Mouse (Mus musculus): ENCODE measurements at regions not wholly inside any gene's neighbourhood (a gene's known extent, or its start where the extent isn't known, plus 50 kb on each side); places are given as distances from the start of the nearest gene placed in this dataset.

- CTCF ChIA-PET: no interaction called here
These were observed 606.7 kb downstream of the Efnb2 start for GRCm38 (mm10) chr8:8054224-8054916.

GRCm38 (mm10) chr8:8051186-8051585, 609.9 kb downstream of the Efnb2 start:
- CTCF ChIA-PET: no interaction called here

GRCm38 (mm10) chr8:8050778-8051177, 610.3 kb downstream of the Efnb2 start:
- CTCF ChIA-PET: no interaction called here

GRCm38 (mm10) chr8:8044926-8045325, 616.1 kb downstream of the Efnb2 start:
- CTCF ChIA-PET: no interaction called here

GRCm38 (mm10) chr8:8044296-8044695, 616.7 kb downstream of the Efnb2 start:
- CTCF ChIA-PET: no interaction called here

- CTCF ChIA-PET: no interaction called here
These were observed 623.1 kb downstream of the Efnb2 start for GRCm38 (mm10) chr8:8037929-8038328.

- CTCF ChIA-PET: no interaction called here
These were observed 649.9 kb downstream of the Efnb2 start for GRCm38 (mm10) chr8:8011151-8011550.

GRCm38 (mm10) chr8:7994905-7995304, 666.1 kb downstream of the Efnb2 start:
- CTCF ChIA-PET: no interaction called here

- CTCF ChIA-PET: no interaction called here
These were observed 672.2 kb downstream of the Efnb2 start for GRCm38 (mm10) chr8:7988820-7989219.

GRCm38 (mm10) chr8:7977020-7977419, 684.0 kb downstream of the Efnb2 start:
- CTCF ChIA-PET: no interaction called here

GRCm38 (mm10) chr8:7973791-7974190, 687.3 kb downstream of the Efnb2 start:
- CTCF ChIA-PET: no interaction called here

GRCm38 (mm10) chr8:7964276-7964675, 696.8 kb downstream of the Efnb2 start:
- CTCF ChIA-PET: no interaction called here

GRCm38 (mm10) chr8:7956745-7957144, 704.3 kb downstream of the Efnb2 start:
- CTCF ChIA-PET: no interaction called here

GRCm38 (mm10) chr8:7954851-7955250, 706.2 kb downstream of the Efnb2 start:
- CTCF ChIA-PET: no interaction called here

GRCm38 (mm10) chr8:7945966-7946775, 714.9 kb downstream of the Efnb2 start:
- CTCF ChIA-PET: no interaction called here

- CTCF ChIA-PET: no interaction called here
These were observed 724.4 kb downstream of the Efnb2 start for GRCm38 (mm10) chr8:7936596-7936995.

- CTCF ChIA-PET: no interaction called here
These were observed 741.6 kb downstream of the Efnb2 start for GRCm38 (mm10) chr8:7919416-7919815.

- CTCF ChIA-PET: no interaction called here
These were observed 766.7 kb downstream of the Efnb2 start for GRCm38 (mm10) chr8:7894338-7894737.

- CTCF ChIA-PET: no interaction called here
These were observed 807.9 kb downstream of the Efnb2 start for GRCm38 (mm10) chr8:7853169-7853568.

GRCm38 (mm10) chr8:7850573-7850972, 810.5 kb downstream of the Efnb2 start:
- CTCF ChIA-PET: no interaction called here

- CTCF ChIA-PET: no interaction called here
These were observed 829.1 kb downstream of the Efnb2 start for GRCm38 (mm10) chr8:7831948-7832347.

GRCm38 (mm10) chr8:7827811-7828210, 833.2 kb downstream of the Efnb2 start:
- CTCF ChIA-PET: no interaction called here

GRCm38 (mm10) chr8:7808395-7808794, 852.6 kb downstream of the Efnb2 start:
- CTCF ChIA-PET: no interaction called here

- CTCF ChIA-PET: no interaction called here
These were observed 861.8 kb downstream of the Efnb2 start for GRCm38 (mm10) chr8:7799221-7799620.
